Mouse (Mus musculus): ENCODE measurements at regions not wholly inside any gene's neighbourhood (a gene's known extent, or its start where the extent isn't known, plus 50 kb on each side); places are given as distances from the start of the nearest gene placed in this dataset.

GRCm38 (mm10) chr12:109539046-109539445 is 61.1 kb downstream of the Rtl1 start:
- DNase-seq (ENCODE audit: low spot score) (no peak), ATAC-seq (no peak)
- Histone ChIP-seq H3K9ac (ENCODE audit: low read length) (no peak overlapping the region), H3K27ac (ENCODE audit: low read depth, low read length) (no peak overlapping the region), H3K4me1 (ENCODE audit: control insufficient read depth, insufficient read depth, low read length) (no peaks in the 10 kb centered on the region), H3K4me3 (ENCODE audit: low read depth, low read length) (no peak overlapping the region), H3K9me3 (replicated peaks; ENCODE audit: control insufficient read depth, low read length) (peaks cover 6% of the 10 kb centered on the region; the same call in 1 of the 2 replicates), H3K36me3 (ENCODE audit: control insufficient read depth, insufficient read depth, low read length) (no peaks in the 10 kb centered on the region), H3K27me3 (replicated peaks; ENCODE audit: control insufficient read depth, insufficient read depth, low read length) (no peaks in the 10 kb centered on the region), H3K4me2 (ENCODE audit: low read length) (no peak overlapping the region)
- WGBS, result 78% methylated on average over 8 of the region's 8 CpGs

- Histone ChIP-seq H3K4me2 (ENCODE audit: low read length) (no peak overlapping the region), H3K27me3 (replicated peaks; ENCODE audit: control insufficient read depth, insufficient read depth, low read length) (no peaks in the 10 kb centered on the region), H3K4me1 (ENCODE audit: control insufficient read depth, insufficient read depth, low read length) (no peaks in the 10 kb centered on the region), H3K27ac (ENCODE audit: low read depth, low read length) (no peak overlapping the region), H3K4me3 (ENCODE audit: low read depth, low read length) (no peak overlapping the region), H3K9ac (ENCODE audit: low read length) (no peak overlapping the region), H3K9me3 (replicated peaks; ENCODE audit: control insufficient read depth, low read length) (peaks cover 6% of the 10 kb centered on the region; the same call in 1 of the 2 replicates), H3K36me3 (ENCODE audit: control insufficient read depth, insufficient read depth, low read length) (no peaks in the 10 kb centered on the region)
- WGBS, result 91% methylated on average over 3 of the region's 3 CpGs
- DNase-seq (ENCODE audit: low spot score), result no peak
- ATAC-seq, result no peak
Observed at GRCm38 (mm10) chr12:109538641-109539040, 61.5 kb downstream of the Rtl1 start.

- Histone ChIP-seq H3K9ac (ENCODE audit: low read length) (no peak overlapping the region), H3K27me3 (replicated peaks; ENCODE audit: control insufficient read depth, insufficient read depth, low read length) (no peaks in the 10 kb centered on the region), H3K4me3 (ENCODE audit: low read depth, low read length) (no peak overlapping the region), H3K4me1 (ENCODE audit: control insufficient read depth, insufficient read depth, low read length) (no peaks in the 10 kb centered on the region), H3K4me2 (ENCODE audit: low read length) (no peak overlapping the region), H3K36me3 (ENCODE audit: control insufficient read depth, insufficient read depth, low read length) (no peaks in the 10 kb centered on the region), H3K27ac (ENCODE audit: low read depth, low read length) (no peak overlapping the region), H3K9me3 (replicated peaks; ENCODE audit: control insufficient read depth, low read length) (peaks cover 3% of the 10 kb centered on the region; the same call in 1 of the 2 replicates)
- no peak for ATAC-seq
- WGBS, result 92% methylated on average over 3 of the region's 3 CpGs
- no peak for DNase-seq (ENCODE audit: low spot score)
Observed at GRCm38 (mm10) chr12:109536536-109536935, 63.6 kb downstream of the Rtl1 start.

- WGBS, result 70% methylated on average over 8 of the region's 8 CpGs
- no peaks in the 10 kb centered on the region for H3K4me1 ChIP-seq (ENCODE audit: control insufficient read depth, insufficient read depth, low read length)
Observed at GRCm38 (mm10) chr12:109532392-109532791, 67.7 kb downstream of the Rtl1 start.

GRCm38 (mm10) chr12:109531347-109532023 is 68.6 kb downstream of the Rtl1 start:
- H3K36me3 ChIP-seq (ENCODE audit: control insufficient read depth, insufficient read depth, low read length), result no peaks in the 10 kb centered on the region
- no peak for ATAC-seq

More at GRCm38 (mm10) chr12:109532392-109532791, 67.7 kb downstream of the Rtl1 start:
- DNase-seq (ENCODE audit: low spot score) (no peak), ATAC-seq (no peak)
- H3K36me3 ChIP-seq (ENCODE audit: control insufficient read depth, insufficient read depth, low read length), result no peaks in the 10 kb centered on the region
- H3K4me2 ChIP-seq (ENCODE audit: low read length), result no peak overlapping the region
- no peak overlapping the region for H3K27ac ChIP-seq (ENCODE audit: low read depth, low read length)
- H3K9me3 ChIP-seq (replicated peaks; ENCODE audit: control insufficient read depth, low read length), result peaks cover 10% of the 10 kb centered on the region; the same call in 1 of the 2 replicates
- H3K27me3 ChIP-seq (replicated peaks; ENCODE audit: control insufficient read depth, insufficient read depth, low read length), result no peaks in the 10 kb centered on the region
- no peak overlapping the region for H3K9ac ChIP-seq (ENCODE audit: low read length)
- H3K4me3 ChIP-seq (ENCODE audit: low read depth, low read length), result no peak overlapping the region

GRCm38 (mm10) chr12:109530215-109531050 is 69.7 kb downstream of the Rtl1 start:
- Histone ChIP-seq H3K27me3 (replicated peaks; ENCODE audit: control insufficient read depth, insufficient read depth, low read length) (no peaks in the 10 kb centered on the region), H3K4me2 (ENCODE audit: low read length) (no peak overlapping the region), H3K4me1 (ENCODE audit: control insufficient read depth, insufficient read depth, low read length) (no peaks in the 10 kb centered on the region), H3K36me3 (ENCODE audit: control insufficient read depth, insufficient read depth, low read length) (no peaks in the 10 kb centered on the region), H3K4me3 (ENCODE audit: low read depth, low read length) (no peak overlapping the region), H3K9ac (ENCODE audit: low read length) (no peak overlapping the region), H3K27ac (ENCODE audit: low read depth, low read length) (no peak overlapping the region), H3K9me3 (replicated peaks; ENCODE audit: control insufficient read depth, low read length) (peaks cover 17% of the 10 kb centered on the region; the same call in 1 of the 2 replicates)
- 65% methylated on average over 19 of the region's 19 CpGs for WGBS
- DNase-seq (ENCODE audit: low spot score) (no peak), ATAC-seq (no peak)

More at GRCm38 (mm10) chr12:109531347-109532023, 68.6 kb downstream of the Rtl1 start:
- no peak overlapping the region for H3K4me2 ChIP-seq (ENCODE audit: low read length)
- no peak for DNase-seq (ENCODE audit: low spot score)
- no peaks in the 10 kb centered on the region for H3K27me3 ChIP-seq (replicated peaks; ENCODE audit: control insufficient read depth, insufficient read depth, low read length)
- no peak overlapping the region for H3K27ac ChIP-seq (ENCODE audit: low read depth, low read length)
- no peak overlapping the region for H3K9ac ChIP-seq (ENCODE audit: low read length)
- no peak overlapping the region for H3K4me3 ChIP-seq (ENCODE audit: low read depth, low read length)
- H3K9me3 ChIP-seq (replicated peaks; ENCODE audit: control insufficient read depth, low read length), result peaks cover 17% of the 10 kb centered on the region; the same call in 1 of the 2 replicates
- no peaks in the 10 kb centered on the region for H3K4me1 ChIP-seq (ENCODE audit: control insufficient read depth, insufficient read depth, low read length)
- WGBS, result 92% methylated on average over 8 of the region's 8 CpGs

- Histone ChIP-seq H3K9ac (ENCODE audit: low read length) (no peak overlapping the region), H3K27me3 (replicated peaks; ENCODE audit: control insufficient read depth, insufficient read depth, low read length) (no peaks in the 10 kb centered on the region), H3K27ac (ENCODE audit: low read depth, low read length) (no peak overlapping the region), H3K4me1 (ENCODE audit: control insufficient read depth, insufficient read depth, low read length) (no peaks in the 10 kb centered on the region), H3K9me3 (replicated peaks; ENCODE audit: control insufficient read depth, low read length) (peaks cover 17% of the 10 kb centered on the region; the same call in 1 of the 2 replicates), H3K4me2 (ENCODE audit: low read length) (no peak overlapping the region), H3K36me3 (ENCODE audit: control insufficient read depth, insufficient read depth, low read length) (no peaks in the 10 kb centered on the region), H3K4me3 (ENCODE audit: low read depth, low read length) (no peak overlapping the region)
- no peak for ATAC-seq
- 70% methylated on average over 6 of the region's 6 CpGs for WGBS
- DNase-seq (ENCODE audit: low spot score), result no peak
Observed at GRCm38 (mm10) chr12:109529501-109529900, 70.6 kb downstream of the Rtl1 start.

- H3K4me1 ChIP-seq (ENCODE audit: control insufficient read depth, insufficient read depth, low read length), result no peaks in the 10 kb centered on the region
- no peak overlapping the region for H3K27ac ChIP-seq (ENCODE audit: low read depth, low read length)
- H3K9me3 ChIP-seq (replicated peaks; ENCODE audit: control insufficient read depth, low read length), result peaks cover 17% of the 10 kb centered on the region; the same call in 1 of the 2 replicates
- no peak overlapping the region for H3K9ac ChIP-seq (ENCODE audit: low read length)
- H3K4me2 ChIP-seq (ENCODE audit: low read length), result no peak overlapping the region
- no peaks in the 10 kb centered on the region for H3K27me3 ChIP-seq (replicated peaks; ENCODE audit: control insufficient read depth, insufficient read depth, low read length)
- 57% methylated on average over 5 of the region's 5 CpGs for WGBS
- no peak overlapping the region for H3K4me3 ChIP-seq (ENCODE audit: low read depth, low read length)
- H3K36me3 ChIP-seq (ENCODE audit: control insufficient read depth, insufficient read depth, low read length), result no peaks in the 10 kb centered on the region
- no peak for ATAC-seq
- no peak for DNase-seq (ENCODE audit: low spot score)
Observed at GRCm38 (mm10) chr12:109528966-109529365, 71.2 kb downstream of the Rtl1 start.

GRCm38 (mm10) chr12:109528263-109528545 is 71.9 kb downstream of the Rtl1 start:
- DNase-seq (ENCODE audit: low spot score) (no peak), ATAC-seq (no peak)
- Histone ChIP-seq H3K9me3 (replicated peaks; ENCODE audit: control insufficient read depth, low read length) (peaks cover 17% of the 10 kb centered on the region; the same call in 1 of the 2 replicates), H3K27ac (ENCODE audit: low read depth, low read length) (no peak overlapping the region), H3K4me3 (ENCODE audit: low read depth, low read length) (peak overlapping the region; percentile 14; the same call in 1 of the 2 replicates), H3K9ac (ENCODE audit: low read length) (peak overlapping the region; percentile 40; the same call in 1 of the 2 replicates), H3K4me2 (ENCODE audit: low read length) (peak overlapping the region; percentile 43), H3K27me3 (replicated peaks; ENCODE audit: control insufficient read depth, insufficient read depth, low read length) (no peaks in the 10 kb centered on the region), H3K4me1 (ENCODE audit: control insufficient read depth, insufficient read depth, low read length) (no peaks in the 10 kb centered on the region), H3K36me3 (ENCODE audit: control insufficient read depth, insufficient read depth, low read length) (no peaks in the 10 kb centered on the region)
- 51% methylated on average over 27 of the region's 27 CpGs for WGBS

All from forebrain, embryonic 14.5 days (tissue).